Mouse (Mus musculus): Measurements from ENCODE around the gene Mmp24.
"Not testable (repeated sequence)": the region's sequence is repeated elsewhere in the genome, so short reads cannot be mapped to it uniquely, and the experiment has no call there.

Gene Mmp24

DNA sequence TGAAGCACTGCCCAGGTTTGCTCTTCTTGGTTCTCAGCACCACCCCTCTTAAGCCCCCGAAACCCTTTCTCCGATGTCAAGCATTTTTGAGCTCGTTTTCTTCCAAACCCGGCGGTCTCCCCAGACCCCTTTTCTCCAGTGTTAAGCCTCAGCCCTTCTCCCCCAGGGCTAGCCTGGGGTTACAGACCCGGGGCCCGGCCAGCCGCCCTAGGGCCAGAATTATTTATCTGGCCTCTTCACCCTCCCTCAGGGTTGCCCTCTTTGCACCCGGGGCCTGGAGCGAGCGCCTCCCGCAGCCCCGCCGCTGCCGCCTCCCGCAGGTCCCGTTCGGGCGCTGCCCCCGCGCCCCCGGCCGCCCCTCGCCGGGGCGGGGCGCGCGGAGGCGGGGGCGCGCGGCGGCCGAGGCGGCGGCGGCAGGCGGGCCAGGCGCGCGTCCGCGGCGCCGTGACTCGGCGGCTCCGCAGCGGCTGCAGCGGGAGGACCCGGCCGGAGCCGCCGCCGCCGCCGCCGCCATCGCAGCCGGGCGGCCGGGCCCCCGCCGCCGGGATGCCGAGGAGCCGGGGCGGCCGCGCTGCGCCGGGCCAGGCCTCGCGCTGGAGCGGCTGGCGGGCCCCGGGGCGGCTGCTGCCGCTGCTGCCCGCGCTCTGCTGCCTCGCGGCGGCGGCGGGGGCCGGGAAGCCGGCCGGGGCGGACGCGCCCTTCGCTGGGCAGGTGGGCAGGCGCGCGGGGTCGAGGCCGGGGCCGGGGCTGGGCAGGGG is at the start of gene Mmp24:
Gene Mmp24, plus strand, starts transcription at position 416 of the 758 bp plus-strand sequence.
- no peak for DNase-seq (ENCODE audit: low read depth, low spot score)

DNA sequence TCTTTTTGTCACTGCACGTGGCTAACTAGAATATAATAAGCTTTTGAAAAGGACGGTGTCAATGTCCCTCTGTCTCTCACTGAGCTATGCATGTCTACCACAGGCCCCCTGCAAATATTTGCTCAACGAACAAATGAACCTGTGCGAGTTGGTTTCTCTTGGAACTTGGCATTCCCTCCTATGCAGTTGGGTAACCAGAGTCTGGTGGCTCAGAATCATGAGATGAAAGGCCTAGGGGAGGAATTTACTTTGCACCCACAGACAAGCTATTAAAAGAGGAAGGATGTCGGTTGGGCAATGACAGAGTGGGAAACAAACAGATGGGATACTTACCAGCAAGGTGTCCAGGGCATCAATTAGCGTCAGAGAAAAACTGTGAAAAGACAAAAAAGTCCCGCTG is 48.8 kb upstream of the Mmp24 start:
- DNase-seq (ENCODE audit: low read depth, low spot score) = no peak

DNA sequence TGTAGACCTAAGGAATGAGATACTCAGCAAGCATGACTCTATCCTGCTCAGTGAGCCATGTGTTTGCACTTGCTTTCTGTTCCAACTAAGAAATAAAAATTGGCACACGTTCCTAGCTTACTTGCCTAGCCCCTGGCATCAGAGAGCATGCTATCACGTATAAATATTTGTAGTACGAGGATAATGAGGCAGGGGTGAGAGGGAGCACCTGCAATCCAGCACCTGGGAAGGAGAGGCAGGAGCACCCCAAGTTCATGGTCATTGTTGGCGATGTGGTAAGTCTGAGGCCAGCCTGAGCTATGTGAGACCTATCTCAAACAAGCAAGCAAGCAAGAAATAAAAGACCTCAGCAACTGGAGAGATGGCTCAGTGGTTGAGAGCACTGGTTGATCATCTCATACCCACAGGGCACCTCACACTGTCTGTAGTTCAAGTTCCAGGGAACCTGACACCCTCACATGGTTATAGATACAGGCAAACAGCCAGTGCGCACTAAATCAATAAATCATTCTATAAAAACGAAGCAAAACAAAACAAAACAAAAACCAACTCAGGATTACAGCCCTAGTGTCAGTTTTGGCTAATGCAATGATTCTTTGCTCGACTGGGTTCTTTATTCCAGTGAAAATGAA is 47.3 kb upstream of the Mmp24 start:
- no peak for DNase-seq (ENCODE audit: low read depth, low spot score)

DNA sequence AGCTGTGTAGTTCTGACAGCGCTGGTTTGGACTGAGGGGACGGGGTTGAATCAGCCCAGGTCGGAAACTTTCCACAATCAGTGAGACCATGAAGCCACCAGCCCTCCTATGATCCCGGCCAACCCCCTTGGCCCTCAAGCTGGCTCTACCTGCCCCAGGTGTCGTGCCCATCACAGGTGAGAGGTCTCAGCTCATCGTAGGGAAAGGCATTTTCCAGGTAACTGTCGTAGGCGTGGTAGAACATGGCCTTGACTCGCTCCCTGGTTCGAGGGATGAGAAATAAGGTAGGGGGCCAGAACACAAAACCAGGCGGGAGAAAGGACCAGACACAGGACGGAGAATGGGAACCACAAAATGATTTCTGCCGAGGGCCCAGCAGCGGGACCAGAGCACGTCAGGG is 46.4 kb upstream of the Mmp24 start:
- no peak for DNase-seq (ENCODE audit: low read depth, low spot score)

DNA sequence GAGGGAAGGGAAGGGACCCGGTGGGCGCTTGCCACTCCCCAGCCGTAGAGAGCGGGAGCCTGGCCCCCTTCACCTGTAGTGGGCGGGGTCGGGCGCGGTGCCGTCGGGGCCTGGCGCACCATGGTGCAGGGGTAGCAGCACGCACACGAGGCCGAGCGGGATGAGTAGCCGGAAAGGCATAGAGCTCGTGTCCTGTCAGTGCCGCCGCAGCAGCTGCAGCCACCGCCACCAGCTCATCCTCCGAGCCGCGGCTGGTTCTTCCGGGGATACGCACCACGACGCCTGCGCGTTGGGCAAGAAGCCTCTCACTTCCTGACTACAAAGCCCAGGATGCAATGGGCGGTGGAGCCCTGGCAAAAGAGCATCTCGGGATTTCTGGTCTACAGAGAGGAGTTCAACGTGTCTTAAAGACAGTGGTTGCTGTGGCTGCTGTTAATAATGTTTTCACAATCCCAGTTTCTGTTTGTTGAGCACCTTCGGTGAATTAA is 45.9 kb upstream of the Mmp24 start, which contains the start of gene Edem2:
Gene Edem2, minus strand, starts transcription at position 318 of the 488 bp plus-strand sequence.
- DNase-seq (ENCODE audit: low read depth, low spot score) = peak; percentile 84

DNA sequence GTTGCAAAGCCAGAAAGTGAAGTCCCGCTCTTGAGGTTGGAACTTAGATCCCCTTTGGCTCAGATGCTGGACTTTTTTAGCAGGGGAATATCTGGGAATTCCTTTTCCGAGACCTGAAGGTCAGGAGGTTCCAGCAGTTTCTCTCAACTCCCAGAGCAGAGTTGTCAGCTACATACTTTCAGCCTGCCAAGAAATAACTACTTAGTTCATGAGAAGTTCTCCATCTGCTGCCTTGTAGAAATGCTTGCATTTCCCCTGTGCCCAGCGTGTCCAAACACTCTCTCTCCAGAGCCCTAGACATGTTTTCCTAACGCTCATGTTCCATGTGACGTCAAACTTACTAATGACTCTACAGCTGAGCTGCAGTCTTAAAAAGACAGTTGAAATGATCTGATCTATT is 40.1 kb upstream of the Mmp24 start:
- DNase-seq (ENCODE audit: low read depth, low spot score) = peak; percentile 68

DNA sequence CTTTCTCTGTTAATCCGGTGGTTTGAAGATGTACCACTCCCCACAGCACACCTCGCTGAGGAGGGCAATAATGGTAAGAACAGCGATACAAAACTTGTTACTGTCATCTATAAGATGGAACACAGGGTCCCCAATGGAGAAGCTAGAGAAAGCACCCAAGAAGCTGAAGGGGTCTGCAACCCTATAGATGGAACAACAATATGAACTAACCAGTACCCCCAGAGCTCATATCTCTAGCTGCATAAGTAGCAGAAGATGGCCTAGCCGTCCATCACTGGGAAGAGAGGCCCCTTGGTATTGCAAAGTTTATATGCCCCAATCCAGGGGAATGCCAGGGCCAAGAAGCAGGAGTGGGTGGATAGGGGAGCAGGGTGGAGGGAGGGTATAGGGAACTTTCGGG is 39.4 kb upstream of the Mmp24 start, which contains the start of gene Gm17581:
Gene Gm17581, minus strand, starts transcription at position 101 of the 400 bp plus-strand sequence.
- DNase-seq (ENCODE audit: low read depth, low spot score) = not testable (repeated sequence)

DNA sequence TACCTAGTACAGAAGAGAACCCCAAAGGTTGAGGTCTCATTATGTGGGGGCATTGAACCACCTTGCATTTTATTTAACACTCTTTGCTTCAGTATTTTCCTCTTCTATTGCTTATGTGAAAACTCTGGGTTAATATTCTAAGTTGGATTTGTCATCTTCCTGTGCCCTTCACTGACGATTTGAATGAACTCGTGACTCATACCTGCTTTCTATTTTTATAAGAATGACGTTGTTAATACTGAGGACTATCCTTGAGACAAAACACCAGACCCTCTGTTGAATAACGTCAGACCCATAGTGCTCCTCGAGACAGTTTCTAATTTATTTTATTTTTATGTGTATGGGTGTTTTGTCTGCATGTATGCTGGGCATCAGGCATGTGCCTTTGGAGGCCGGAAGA is 38.2 kb upstream of the Mmp24 start:
- DNase-seq (ENCODE audit: low read depth, low spot score) = no peak

DNA sequence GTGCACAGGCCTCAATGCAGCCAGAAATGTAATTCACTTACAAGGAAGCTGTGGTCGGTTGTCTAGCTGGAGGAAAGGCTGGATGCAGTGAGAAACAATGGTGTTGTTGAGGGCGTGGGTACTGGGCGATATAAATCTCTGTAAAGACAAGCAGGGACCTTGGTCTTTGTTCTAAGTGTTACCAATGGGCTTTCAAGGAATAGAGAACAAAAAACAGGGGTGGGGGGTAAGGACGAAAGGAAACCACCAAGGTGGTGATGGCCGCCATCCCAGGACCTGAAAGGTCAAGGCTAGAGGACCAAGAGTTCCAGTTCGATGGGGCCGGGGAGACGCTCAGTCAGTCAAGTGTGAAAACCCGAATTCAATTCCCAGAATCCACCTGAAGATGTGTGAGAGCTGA is 37.3 kb upstream of the Mmp24 start:
- no peak for DNase-seq (ENCODE audit: low read depth, low spot score)

DNA sequence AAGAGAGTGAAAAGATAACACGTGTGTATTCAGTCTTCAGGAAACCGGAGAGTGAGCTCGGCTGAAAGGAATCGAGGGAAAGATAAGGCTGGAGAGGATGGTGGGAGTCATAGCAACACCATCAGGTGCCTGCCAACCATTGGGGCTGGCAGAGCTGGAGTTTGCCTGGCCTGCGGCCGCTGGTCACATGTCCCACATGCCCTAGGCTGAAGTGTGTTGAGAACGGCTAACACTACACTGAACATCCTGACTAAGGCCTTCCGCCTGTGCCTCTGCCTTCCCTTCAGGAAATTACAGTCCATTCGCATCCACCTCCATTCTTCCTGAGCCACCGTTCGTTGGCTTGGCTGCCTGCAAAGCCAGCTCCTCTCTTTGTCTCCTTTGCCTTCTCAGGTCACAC is 32.9 kb upstream of the Mmp24 start:
- DNase-seq (ENCODE audit: low read depth, low spot score) = no peak

DNA sequence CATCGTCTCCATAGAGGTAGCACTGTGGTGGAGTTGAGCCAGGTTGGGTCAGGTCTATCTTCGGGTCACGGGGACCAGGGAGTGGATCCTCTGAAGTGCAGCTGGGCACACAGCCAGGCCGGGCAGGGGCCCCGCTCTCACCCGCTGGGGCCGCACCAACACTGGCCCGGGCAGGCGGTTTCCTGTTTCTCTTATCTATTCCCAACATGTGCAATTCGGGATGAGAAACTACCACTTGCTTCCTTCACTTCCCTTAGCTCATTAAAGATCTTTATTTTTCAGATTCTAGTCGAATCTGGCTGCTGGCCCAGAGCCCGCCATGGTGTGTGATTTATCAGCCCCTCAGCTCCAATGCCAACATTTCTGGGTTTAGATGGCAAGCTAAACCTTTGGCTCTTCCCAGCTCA is 32.2 kb upstream of the Mmp24 start:
- no peak for DNase-seq (ENCODE audit: low read depth, low spot score)

DNA sequence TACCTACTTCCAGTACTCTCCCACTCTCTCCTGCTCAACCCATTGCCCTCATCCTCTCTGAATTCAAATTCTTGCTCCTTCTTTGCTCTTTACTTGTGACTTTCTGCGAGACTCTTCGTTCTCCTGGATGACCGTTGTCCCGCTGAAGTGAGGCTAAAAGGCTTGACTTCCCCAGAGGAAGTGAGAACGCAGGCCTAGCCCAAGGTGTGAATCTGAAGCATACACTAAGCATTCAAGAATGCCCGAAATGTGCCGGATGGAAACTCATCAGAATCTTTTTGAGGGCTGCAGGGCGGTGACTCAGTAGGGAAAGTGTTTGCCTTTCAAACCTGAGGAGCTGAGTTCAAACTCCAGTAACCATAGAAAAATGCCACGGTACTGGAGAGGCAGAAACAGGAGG is 31.8 kb upstream of the Mmp24 start:
- no peak for DNase-seq (ENCODE audit: low read depth, low spot score)

DNA sequence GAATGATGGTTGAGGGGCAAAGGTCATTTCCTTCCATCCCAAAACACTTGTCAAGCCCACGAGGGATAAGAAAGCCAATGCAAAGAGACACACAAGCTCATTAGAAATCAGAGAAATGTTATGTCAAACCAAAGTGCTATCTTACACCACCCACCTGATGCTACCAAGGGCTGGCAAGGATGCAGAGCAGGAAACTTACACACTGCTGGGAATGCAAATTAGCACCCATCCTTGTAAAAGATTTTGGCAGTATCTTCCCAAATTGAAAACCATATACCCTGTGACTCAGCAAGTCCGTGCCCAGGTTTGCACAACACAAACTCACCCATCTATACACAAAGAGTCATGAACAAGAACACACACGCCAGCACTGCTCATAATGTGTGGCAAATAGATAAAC is 29.7 kb upstream of the Mmp24 start:
- no peak for DNase-seq (ENCODE audit: low read depth, low spot score)

DNA sequence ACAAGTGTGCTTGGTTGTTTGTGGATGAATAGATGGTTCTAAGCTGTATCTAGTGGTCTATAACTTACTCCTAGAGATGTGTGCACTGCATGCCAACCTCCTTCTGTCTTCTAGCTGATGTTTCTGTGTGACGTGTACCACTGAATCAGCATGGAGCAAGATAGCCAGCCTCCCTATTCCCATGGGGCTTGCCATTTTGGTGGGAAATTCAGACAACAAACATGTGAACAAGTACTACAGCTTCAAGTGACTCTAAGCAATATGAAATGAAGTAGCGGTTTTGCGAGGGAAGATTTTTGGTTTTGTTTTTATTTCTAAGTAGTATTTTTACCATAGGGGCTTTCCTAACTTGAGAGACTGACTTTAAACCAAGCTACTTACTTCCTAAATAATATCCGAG is 25.7 kb upstream of the Mmp24 start:
- no peak for DNase-seq (ENCODE audit: low read depth, low spot score)

DNA sequence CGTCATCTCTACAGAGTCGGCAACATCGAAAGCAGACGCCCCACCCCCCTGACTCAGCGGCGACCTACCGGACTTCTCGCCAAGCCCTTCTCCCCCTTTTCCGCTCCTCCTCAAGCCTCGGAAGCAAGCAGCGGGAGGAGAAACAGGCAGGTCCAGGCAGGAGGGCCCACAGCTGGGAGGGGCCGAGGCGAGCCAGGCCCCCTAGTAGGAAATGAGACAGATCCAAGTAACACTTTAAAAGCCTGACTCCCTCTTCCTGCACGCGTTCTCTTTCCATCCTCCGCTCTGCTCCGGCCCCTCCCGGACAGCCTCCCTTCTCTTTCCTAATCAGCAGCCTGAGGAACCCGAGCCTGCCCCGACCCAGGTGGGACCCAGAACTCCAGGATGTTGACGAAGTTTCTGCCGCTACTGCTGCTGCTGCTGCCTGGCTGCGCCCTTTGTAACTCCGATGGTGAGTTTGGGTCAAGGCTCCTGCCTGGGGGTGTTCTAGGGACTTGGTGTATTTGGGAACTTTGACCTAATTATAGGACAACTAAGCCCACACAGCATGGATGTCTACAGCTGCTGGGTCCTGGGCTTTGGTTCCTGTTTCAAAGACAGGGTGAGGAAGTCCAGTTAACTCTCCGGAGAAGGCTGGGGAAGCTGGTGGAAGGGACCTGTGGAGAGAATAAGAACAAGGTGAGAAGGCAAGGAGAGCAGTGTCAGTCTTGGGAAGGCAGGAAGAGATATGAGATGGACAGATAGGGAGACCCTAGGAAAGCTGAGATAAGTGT is 23.9 kb upstream of the Mmp24 start, which contains the start of gene Procr:
Gene Procr, plus strand, starts transcription at position 104 of the 773 bp plus-strand sequence.
- peak; percentile 58 for DNase-seq (ENCODE audit: low read depth, low spot score)

DNA sequence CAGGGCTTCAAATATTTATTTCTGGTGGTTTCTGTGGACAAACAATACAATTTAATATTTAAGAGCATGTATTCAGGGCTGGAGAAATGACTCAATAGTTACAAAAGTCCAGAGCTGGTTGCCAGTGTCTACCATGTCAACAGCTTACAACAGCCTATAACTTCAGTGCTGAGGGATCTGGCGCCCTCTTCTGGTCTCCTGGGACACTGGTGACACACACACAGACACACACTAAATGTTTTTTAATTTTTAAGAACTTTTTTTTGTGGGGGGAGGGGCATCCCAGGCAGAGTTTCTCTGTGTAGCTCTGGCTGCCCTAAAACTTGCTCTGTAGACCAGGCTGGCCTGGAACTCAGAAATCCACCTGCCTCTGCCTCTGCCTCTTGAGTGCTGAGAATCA is 19.4 kb upstream of the Mmp24 start:
- DNase-seq (ENCODE audit: low read depth, low spot score) = no peak

DNA sequence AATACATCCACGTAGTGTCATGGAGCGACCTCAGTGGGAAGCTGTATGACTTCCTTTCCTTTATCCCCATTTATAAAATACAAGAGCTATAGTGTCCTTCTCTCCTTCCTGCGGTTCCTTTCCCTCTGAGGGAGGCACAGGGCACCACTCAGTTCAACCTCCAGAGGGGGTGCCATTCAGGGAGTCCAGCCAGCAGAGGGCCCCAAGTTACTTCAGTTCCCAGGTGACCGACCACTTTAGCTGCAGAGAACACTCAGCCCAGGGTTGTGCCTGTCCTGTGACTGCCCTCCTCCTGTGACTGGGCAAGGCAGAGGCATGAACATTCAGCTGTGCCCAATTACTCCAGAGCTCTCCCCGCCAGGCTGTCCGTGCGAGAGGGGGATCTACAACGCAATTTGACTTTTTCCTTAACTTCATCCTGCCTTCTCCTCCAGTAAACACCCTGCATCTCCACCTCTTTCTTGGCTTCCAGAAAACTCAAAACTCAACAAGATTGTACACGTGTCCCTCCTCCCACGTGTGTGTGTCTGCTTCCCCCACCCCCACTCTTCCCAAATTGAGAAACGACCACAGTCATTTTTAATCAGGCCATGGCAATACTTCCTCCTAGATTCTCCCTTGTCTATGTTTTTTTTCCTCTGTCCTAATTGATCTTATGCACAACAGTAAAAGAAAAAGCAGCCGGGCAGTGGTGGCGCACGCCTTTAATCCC is 18.1 kb upstream of the Mmp24 start:
- DNase-seq (ENCODE audit: low read depth, low spot score) = no peak

DNA sequence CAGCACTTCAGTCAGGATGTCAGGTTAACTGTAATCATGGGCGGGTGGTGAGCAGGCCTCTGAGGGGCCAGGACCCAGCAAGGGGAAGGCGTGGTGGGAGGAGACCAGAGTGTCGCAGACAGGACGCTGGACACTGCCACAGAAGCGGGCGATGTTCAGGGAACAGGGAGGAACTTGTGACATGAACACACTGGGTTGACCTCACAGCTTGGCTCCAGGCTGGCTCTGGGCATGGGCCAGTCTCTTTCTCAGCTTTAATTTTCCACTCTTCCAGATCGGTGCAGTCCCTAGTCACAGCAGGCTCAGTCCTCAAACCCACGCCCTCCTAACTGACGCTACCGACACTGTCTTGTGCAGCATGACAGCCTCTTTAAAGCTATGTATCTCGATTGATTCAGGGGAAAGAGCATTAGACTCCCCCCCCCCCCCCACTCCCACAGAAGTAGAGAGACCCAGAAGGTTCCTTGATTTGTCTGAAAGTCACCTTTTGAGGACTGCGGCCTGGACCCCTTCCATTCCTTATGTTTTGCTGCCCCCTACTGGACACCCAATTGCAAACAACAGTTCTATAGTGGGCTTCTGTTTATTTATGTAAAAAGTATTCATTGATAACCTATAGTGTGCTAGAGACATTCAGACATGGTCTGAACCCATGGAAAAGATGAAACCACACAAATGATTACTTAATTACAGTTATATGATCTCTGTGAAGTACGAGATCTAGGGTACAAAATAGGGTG is 10.3 kb upstream of the Mmp24 start:
- peak; percentile 42 for DNase-seq (ENCODE audit: low read depth, low spot score)

DNA sequence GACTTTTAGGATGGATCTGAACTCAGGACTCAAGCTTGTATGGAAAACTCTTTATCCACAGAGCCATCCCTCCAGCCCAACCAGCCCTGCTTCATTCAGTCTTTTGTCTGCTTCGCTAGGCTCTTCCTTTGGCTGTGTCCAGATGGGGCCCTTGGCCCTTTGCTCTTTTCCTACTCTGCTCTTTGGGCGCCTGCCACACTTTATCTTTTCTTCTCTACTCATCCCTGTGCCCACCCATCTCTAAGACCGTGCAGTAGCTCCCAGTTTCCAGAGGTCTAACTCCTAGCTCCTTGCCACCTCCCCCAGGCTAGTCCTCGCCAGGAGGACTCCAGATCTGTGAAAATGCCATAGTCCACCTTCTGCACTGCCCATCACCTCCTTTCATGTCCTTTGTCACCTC is 1.5 kb upstream of the Mmp24 start:
- no peak for DNase-seq (ENCODE audit: low read depth, low spot score)

DNA sequence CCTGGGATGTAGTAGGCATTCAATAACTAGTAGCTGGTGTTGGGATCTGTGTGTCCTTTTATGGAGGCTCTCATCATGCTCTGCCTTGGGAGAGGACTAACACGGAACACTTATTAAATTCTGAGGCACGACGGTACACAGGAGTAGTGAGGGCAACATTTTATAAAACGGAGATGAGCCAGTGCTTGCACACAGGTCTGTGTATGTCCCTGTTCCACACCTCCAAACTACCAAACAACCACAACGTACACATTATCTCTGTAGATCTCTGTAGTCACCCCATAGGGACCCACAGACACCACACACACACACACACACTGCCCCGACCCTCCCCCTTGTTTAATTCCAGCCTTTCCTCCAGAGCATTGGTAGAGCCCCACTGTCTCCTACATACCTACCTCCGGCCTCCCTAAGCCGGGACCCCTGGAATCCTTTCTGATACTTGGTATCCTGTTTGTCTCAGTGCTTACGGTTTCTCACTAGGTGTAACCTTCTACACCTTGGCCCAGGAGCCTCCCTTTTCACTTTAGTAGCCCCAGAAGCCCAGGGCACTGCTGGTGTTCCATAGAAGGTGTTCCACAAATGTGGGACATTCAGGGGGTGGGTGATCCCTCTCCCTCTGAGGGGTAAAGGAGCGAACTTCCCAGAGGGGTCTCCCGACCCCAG is 748 bp upstream of the Mmp24 start:
- no peak for DNase-seq (ENCODE audit: low read depth, low spot score)

Data from skeletal muscle tissue, adult 2 months (tissue).